Mouse (Mus musculus) frontal cortex, postnatal 10 days (tissue): ENCODE results near the gene Trabd2b.

Experiments
- DNase-seq, 2 experiments: peaks; one replicate each; pipeline ENCODE4 v3.0.0; 2022; ENCODE audit warnings: low spot score in 2 of 2, mixed read lengths in 1 of 2

Trabd2b gene

GRCm38 (mm10) chr4:114494035-114494434 lies 87.5 kb downstream of the Trabd2b start:
- no peak for DNase-seq

- no peak for DNase-seq
Observed at GRCm38 (mm10) chr4:114495688-114496426, 89.3 kb downstream of the Trabd2b start.

GRCm38 (mm10) chr4:114499650-114500049 lies 93.1 kb downstream of the Trabd2b start:
- no peak for DNase-seq

- no peak for DNase-seq
Observed at GRCm38 (mm10) chr4:114500317-114500716, 93.8 kb downstream of the Trabd2b start.

GRCm38 (mm10) chr4:114501048-114501447 lies 94.5 kb downstream of the Trabd2b start:
- no peak for DNase-seq

GRCm38 (mm10) chr4:114501611-114502010 lies 95.1 kb downstream of the Trabd2b start:
- DNase-seq: no peak

- no peak for DNase-seq
Observed at GRCm38 (mm10) chr4:114504227-114505041, 97.9 kb downstream of the Trabd2b start.

- DNase-seq: no peak
Observed at GRCm38 (mm10) chr4:114509601-114510000, 103.1 kb downstream of the Trabd2b start.

- no peak for DNase-seq
Observed at GRCm38 (mm10) chr4:114511649-114512048, 105.1 kb downstream of the Trabd2b start.

- DNase-seq: no peak
Observed at GRCm38 (mm10) chr4:114513149-114513548, 106.6 kb downstream of the Trabd2b start.

- no peak for DNase-seq
Observed at GRCm38 (mm10) chr4:114515330-114515771, 108.8 kb downstream of the Trabd2b start.

GRCm38 (mm10) chr4:114516651-114517050 lies 110.1 kb downstream of the Trabd2b start:
- no peak for DNase-seq

GRCm38 (mm10) chr4:114518061-114518460 lies 111.5 kb downstream of the Trabd2b start:
- no peak for DNase-seq

GRCm38 (mm10) chr4:114518571-114518970 lies 112.0 kb downstream of the Trabd2b start:
- DNase-seq: no peak

GRCm38 (mm10) chr4:114519321-114519720 lies 112.8 kb downstream of the Trabd2b start:
- DNase-seq: no peak

GRCm38 (mm10) chr4:114519966-114520365 lies 113.4 kb downstream of the Trabd2b start:
- no peak for DNase-seq

GRCm38 (mm10) chr4:114523335-114524188 lies 117.0 kb downstream of the Trabd2b start:
- no peak for DNase-seq

- no peak for DNase-seq
Observed at GRCm38 (mm10) chr4:114531591-114531990, 125.1 kb downstream of the Trabd2b start.

GRCm38 (mm10) chr4:114533894-114534754 lies 127.6 kb downstream of the Trabd2b start:
- no peak for DNase-seq

- no peak for DNase-seq
Observed at GRCm38 (mm10) chr4:114537376-114537974, 131.0 kb downstream of the Trabd2b start.
